Mouse (Mus musculus) liver, embryonic 11.5 days (tissue): ENCODE measurements around the gene Scimp. TPM values are rescaled to one million over a fixed set of nuclear protein-coding genes. Genes with fewer than 3 reads are reported as not detected.

Source experiments
- ATAC-seq: fragments of 200-750 bp; cut with Nextera tagmentation; replicated peaks from 2 replicates; pipeline ENCODE4 v1.8.0; 2017; ENCODE audit warnings: moderate number of reproducible peaks, mild to moderate bottlenecking, moderate TSS enrichment, moderate library complexity; ENCODE audit not compliant: low FRiP score
- DNase-seq: peaks from one replicate; pipeline ENCODE4 v3.0.0-alpha.2; 2017; ENCODE audit warnings: low spot score
- H3K27ac ChIP-seq: fragments of 300-500 bp; sonication (generic); 2 replicates; pipeline ENCODE4 v1.5.1; 2014; ENCODE audit warnings: mild to moderate bottlenecking, low read depth, low read length, control low read depth
- H3K27me3 ChIP-seq: fragments of 300-500 bp; sonication (generic); replicated peaks from 2 replicates; pipeline ENCODE4 v1.6.1; 2014; ENCODE audit warnings: low read length, mixed read lengths; ENCODE audit not compliant: control insufficient read depth, insufficient read depth
- H3K36me3 ChIP-seq: fragments of 300-500 bp; sonication (generic); 2 replicates; pipeline ENCODE4 v1.6.1; 2014; ENCODE audit warnings: mild to moderate bottlenecking, low read length, moderate library complexity, mixed read lengths; ENCODE audit not compliant: control insufficient read depth, insufficient read depth
- H3K4me1 ChIP-seq: fragments of 300-500 bp; sonication (generic); replicated peaks from 2 replicates; pipeline ENCODE4 v1.6.1; 2014; ENCODE audit warnings: low read length, mixed read lengths; ENCODE audit not compliant: control insufficient read depth, insufficient read depth
- H3K4me2 ChIP-seq: fragments of 300-500 bp; sonication (generic); 2 replicates; pipeline ENCODE4 v1.6.1; 2014; ENCODE audit warnings: mild to moderate bottlenecking, control low read depth, moderate library complexity
- H3K4me3 ChIP-seq: fragments of 300-500 bp; sonication (generic); 2 replicates; pipeline ENCODE4 v1.5.1; 2014; ENCODE audit warnings: low read depth, low read length, control low read depth
- H3K9ac ChIP-seq: fragments of 300-500 bp; sonication (generic); 2 replicates; pipeline ENCODE4 v1.6.1; 2014; ENCODE audit warnings: low read depth, low read length, control low read depth
- H3K9me3 ChIP-seq: fragments of 300-500 bp; sonication (generic); 2 replicates; pipeline ENCODE4 v1.6.1; 2016; ENCODE audit warnings: low read length, inconsistent platforms, mixed read lengths; ENCODE audit not compliant: control insufficient read depth
- WGBS: fragments of 180-500 bp; shearing (Covaris S2); extraction: QIAGEN DNeasy Blood & Tissue Kit; methylation state at CpG from one replicate; pipeline ENCODE4 v1.1.7; 2014; 5-methylcytosine and 5-hydroxymethylcytosine counted together
- polyA plus RNA-seq: library from polyadenylated mRNA; unstranded; fragments of >200 nt; fragmentation: Nextera tagmentation; extraction: Ambion mirVana; gene quantifications from 2 replicates; pipeline ENCODE4 v1.2.1, GENCODE M21; 2014

Gene Scimp
- polyA plus RNA-seq, 1 experiment from 2014 or later = 0.82 TPM

DNA sequence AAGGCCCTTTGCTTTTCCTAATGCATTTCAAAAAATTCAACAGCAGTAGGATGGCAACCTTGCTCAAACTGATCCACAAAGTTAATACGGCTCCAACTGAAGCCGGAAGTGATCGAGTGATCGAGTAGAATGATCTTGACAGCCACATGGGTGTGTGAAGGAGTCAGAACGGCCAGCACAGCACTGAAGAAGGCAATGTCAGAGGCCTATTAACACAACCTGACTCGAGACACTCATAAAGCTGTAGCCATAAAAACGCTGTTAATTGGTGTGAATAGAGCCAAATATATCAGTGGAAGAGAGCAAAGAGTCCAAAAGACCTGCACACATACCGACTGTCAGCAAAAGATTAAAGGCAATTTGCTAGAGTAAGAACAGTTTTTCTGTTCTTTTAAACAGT lies 7.7 kb upstream of the Scimp start:
- Histone ChIP-seq H3K36me3 (no peaks in the 10 kb centered on the region), H3K4me1 (peaks cover 3% of the 10 kb centered on the region; the same call in 1 of the 2 replicates), H3K9ac (no peak overlapping the region), H3K4me3 (no peak overlapping the region), H3K27ac (no peak overlapping the region), H3K9me3 (no peaks in the 10 kb centered on the region), H3K27me3 (no peaks in the 10 kb centered on the region; the same call in 1 of the 2 replicates), H3K4me2 (no peak overlapping the region)
- ATAC-seq (no peak), DNase-seq (no peak)
- WGBS = 80% methylated on average over 8 of the region's 8 CpGs

DNA sequence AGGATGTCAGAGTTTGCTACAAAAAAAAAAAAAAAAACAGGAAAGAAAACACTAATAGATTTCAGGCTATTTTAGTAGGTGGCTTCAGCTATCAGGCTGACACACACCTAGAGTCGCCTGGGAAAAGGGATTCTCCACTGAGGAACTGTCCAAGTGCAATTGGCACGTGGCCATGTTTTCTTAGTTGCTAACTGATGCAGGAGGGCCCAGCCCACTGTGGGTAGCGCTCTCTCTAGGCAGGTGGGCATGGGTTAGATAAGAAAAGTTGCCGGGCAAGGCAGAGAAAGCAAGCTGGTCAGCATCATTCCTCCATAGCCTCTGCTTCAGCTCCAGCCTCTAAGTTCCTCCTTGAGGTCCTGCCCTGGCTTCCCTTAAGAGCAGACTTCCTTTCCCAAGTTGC lies 4.4 kb upstream of the Scimp start:
- Histone ChIP-seq H3K36me3 (no peaks in the 10 kb centered on the region), H3K27ac (no peak overlapping the region), H3K4me1 (no peaks in the 10 kb centered on the region), H3K27me3 (no peaks in the 10 kb centered on the region), H3K4me3 (no peak overlapping the region), H3K4me2 (no peak overlapping the region), H3K9me3 (no peaks in the 10 kb centered on the region), H3K9ac (no peak overlapping the region)
- WGBS = 68% methylated on average over 4 of the region's 4 CpGs
- DNase-seq (no peak), ATAC-seq (no peak)

DNA sequence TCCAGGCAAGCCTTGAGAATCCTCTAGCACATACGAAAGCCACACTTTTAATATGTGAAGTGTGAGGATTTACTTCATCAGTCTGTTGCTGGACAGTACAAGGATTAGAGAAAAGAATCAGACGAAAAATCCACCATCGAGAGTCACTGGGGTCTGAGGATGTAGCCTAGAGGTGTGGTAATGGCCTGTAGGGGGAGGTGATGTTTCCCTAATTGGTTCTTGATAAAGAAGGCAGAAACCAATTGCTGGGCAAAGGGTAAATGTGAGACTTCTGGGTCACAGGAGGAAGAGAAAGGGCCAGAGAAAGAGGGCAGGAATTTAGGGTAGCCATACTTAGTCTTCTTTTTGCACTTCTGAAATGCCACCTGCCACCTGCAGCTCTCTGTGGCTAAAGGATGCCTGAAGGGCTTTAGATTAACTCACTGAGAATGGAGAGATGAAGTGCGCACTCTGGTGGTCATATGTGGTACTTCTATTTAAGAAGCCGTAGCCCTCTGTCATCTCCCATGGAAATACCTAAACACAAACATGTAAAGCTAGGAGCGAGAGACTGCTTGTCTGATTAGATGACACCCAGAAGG lies 3.2 kb upstream of the Scimp start:
- no peaks in the 10 kb centered on the region for H3K36me3 ChIP-seq
- ATAC-seq (no peak), DNase-seq (peak; percentile 44)
- no peaks in the 10 kb centered on the region for H3K9me3 ChIP-seq
- H3K27me3 ChIP-seq = no peaks in the 10 kb centered on the region
- no peak overlapping the region for H3K9ac ChIP-seq
- H3K4me2 ChIP-seq = no peak overlapping the region
- WGBS = 25% methylated on average over 6 of the region's 6 CpGs
- no peak overlapping the region for H3K27ac ChIP-seq
- H3K4me3 ChIP-seq = no peak overlapping the region
- H3K4me1 ChIP-seq = no peaks in the 10 kb centered on the region

DNA sequence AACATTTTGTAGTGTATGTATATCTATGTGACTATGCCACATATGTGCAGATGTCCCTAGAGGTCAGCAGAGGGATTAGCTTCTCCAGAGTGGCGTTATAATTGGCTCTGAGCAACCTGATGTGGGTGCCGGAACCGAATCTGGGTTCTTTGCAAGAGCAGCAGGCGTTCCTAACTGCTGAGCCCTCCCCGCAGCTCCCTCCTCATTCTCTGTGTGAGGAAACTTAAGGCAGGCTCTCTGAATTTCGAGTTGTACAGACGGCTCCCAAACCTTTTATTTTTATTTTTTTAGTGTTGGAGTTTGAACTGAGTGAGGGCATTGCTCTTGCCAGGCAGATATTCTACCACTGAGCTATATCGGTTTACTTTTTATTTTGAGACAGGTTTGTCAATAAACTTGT lies 2.7 kb upstream of the Scimp start:
- H3K4me3 ChIP-seq = no peak overlapping the region
- no peak for ATAC-seq
- no peak overlapping the region for H3K9ac ChIP-seq
- H3K4me1 ChIP-seq = no peaks in the 10 kb centered on the region
- H3K36me3 ChIP-seq = no peaks in the 10 kb centered on the region
- no peak overlapping the region for H3K4me2 ChIP-seq
- H3K27me3 ChIP-seq = no peaks in the 10 kb centered on the region
- no peak for DNase-seq
- no peak overlapping the region for H3K27ac ChIP-seq
- no peaks in the 10 kb centered on the region for H3K9me3 ChIP-seq
- WGBS = 79% methylated on average over 8 of the region's 8 CpGs

DNA sequence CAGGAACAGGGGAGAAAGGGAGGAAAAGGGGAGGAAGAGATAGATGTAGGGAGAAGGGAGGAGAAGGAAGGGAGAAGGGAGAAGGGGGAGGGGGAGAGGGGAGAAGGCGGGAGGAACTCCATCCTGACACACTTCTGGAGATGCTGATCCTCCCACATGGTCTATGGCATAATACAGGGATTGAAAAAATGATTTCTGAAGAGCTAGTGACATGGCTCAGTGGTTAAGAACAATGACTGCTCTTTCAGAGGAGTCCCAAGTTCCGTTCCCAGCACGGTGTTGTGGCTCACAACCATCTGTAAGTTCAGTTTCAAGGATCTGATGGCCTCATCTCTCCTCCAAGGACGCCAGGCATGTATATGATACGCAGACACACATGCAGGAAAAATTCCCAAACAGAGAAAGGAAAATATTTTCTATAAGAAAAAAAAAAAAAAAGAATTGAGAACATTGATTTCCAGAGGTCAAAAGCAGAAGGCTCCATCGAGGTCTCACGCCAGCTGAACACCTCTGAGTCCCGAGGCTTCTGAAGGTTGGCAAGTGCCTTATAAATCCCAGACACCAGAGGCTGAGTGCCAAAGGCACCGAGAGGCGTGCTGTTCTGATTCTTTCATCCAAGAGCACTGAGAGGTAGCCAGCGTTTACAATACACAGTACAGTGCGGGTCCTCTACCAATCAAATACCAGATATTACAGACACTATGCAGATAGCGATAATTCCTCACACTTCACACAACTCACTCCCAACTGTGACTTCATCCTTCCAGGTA lies 730 bp downstream of the Scimp start:
- Histone ChIP-seq H3K9ac (no peak overlapping the region), H3K36me3 (no peaks in the 10 kb centered on the region), H3K27me3 (no peaks in the 10 kb centered on the region), H3K4me2 (no peak overlapping the region), H3K4me3 (no peak overlapping the region), H3K4me1 (no peaks in the 10 kb centered on the region), H3K9me3 (no peaks in the 10 kb centered on the region), H3K27ac (no peak overlapping the region)
- DNase-seq = no peak
- WGBS = 75% methylated on average over 13 of the region's 13 CpGs
- ATAC-seq = no peak

DNA sequence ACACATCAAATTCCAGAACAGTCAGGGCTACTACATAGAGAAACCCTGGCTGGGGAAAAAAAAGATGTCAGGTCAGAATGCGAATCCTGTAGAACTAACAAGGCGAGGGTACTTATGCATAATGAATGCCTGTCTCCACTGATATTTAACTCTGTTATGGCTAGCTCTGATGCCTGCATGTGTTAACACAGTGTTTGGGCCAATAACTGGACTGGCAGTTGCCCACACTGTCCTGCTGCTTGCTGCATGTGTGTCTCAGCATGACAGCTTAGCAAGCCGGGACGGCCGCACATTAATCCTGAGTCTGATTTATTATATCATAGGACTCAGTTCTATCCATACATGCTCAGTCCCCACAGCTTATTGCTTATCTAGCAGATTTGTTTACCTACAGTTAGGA lies 1.3 kb downstream of the Scimp start:
- H3K9ac ChIP-seq = no peak overlapping the region
- ATAC-seq = no peak
- no peaks in the 10 kb centered on the region for H3K36me3 ChIP-seq
- no peaks in the 10 kb centered on the region for H3K9me3 ChIP-seq
- H3K4me2 ChIP-seq = no peak overlapping the region
- H3K4me3 ChIP-seq = no peak overlapping the region
- 85% methylated on average over 5 of the region's 5 CpGs for WGBS
- no peaks in the 10 kb centered on the region for H3K4me1 ChIP-seq
- H3K27ac ChIP-seq = no peak overlapping the region
- no peaks in the 10 kb centered on the region for H3K27me3 ChIP-seq
- no peak for DNase-seq

DNA sequence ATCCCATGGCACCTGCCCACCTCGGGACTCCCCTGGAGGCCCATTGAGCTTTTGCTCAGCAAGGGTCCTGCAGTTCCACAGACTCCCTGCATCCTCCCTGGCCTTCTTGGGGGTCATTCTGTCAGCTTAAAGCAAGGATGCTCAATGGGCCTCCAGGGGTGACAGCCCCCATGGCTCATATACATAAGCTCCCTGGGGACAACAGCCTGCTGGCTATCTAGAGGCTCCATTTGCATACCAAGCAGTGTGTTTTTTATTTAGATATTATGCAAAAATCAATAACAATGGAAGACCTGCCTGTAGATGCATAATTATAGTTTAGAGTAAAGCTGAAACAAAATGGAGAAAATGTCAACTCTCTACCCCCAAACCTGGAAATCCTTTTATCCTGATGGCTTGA lies 3.4 kb downstream of the Scimp start:
- Histone ChIP-seq H3K36me3 (no peaks in the 10 kb centered on the region), H3K4me2 (no peak overlapping the region), H3K9me3 (no peaks in the 10 kb centered on the region), H3K4me3 (no peak overlapping the region), H3K9ac (no peak overlapping the region), H3K27ac (no peak overlapping the region), H3K27me3 (no peaks in the 10 kb centered on the region), H3K4me1 (no peaks in the 10 kb centered on the region)
- DNase-seq = no peak
- no peak for ATAC-seq
- WGBS = 50% methylated on average over 1 of the region's 1 CpGs

DNA sequence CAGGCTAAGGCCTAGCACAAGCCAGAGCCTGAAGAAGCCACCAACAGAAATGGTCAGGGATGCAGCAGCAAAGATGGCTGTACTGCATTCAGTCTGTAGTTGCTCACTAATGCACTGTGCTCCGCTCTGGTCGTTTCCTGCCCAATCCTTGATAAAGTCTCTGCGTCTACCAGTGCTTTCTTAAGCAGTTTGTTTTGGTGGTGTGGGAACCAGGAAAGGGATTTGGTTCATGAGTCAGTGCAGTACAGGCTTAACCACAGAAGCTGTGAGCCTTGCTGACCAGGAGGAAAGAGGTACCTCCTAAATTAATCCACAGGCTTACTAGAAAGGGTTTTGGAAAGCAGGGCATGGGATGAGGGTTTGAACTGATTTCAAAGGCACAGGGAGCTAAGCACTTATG lies 4.3 kb downstream of the Scimp start:
- no peak overlapping the region for H3K9ac ChIP-seq
- no peak overlapping the region for H3K27ac ChIP-seq
- no peaks in the 10 kb centered on the region for H3K27me3 ChIP-seq
- no peaks in the 10 kb centered on the region for H3K36me3 ChIP-seq
- DNase-seq = no peak
- no peak overlapping the region for H3K4me3 ChIP-seq
- no peaks in the 10 kb centered on the region for H3K9me3 ChIP-seq
- 48% methylated on average over 3 of the region's 3 CpGs for WGBS
- H3K4me2 ChIP-seq = no peak overlapping the region
- ATAC-seq = no peak
- no peaks in the 10 kb centered on the region for H3K4me1 ChIP-seq

DNA sequence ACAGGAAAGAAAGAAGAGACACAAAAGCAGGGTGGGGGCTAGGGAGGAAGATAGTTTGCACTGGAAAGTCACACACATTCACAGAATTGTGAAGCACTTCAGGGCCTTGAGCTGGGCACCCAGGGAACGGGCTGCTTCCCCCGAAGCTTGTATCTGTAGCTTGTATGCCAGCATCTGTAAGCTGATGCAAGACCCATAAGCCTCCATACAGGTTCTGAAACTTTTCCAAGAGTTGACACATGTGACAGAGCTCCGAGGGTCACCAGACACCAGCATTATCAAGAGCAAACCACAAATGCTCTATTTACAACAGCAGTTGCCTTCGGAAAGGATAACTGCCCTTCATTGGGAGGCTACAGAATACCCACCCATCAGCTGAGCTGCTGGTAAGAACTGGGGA lies 4.8 kb downstream of the Scimp start:
- WGBS = 70% methylated on average over 4 of the region's 4 CpGs

More for the DNA sequence above, 4.8 kb downstream of the Scimp start:
- Histone ChIP-seq H3K4me3 (no peak overlapping the region), H3K4me2 (no peak overlapping the region), H3K4me1 (no peaks in the 10 kb centered on the region), H3K27ac (no peak overlapping the region), H3K9ac (no peak overlapping the region), H3K36me3 (no peaks in the 10 kb centered on the region), H3K9me3 (no peaks in the 10 kb centered on the region), H3K27me3 (no peaks in the 10 kb centered on the region)
- ATAC-seq (no peak), DNase-seq (no peak)
